Mouse (Mus musculus) lung, embryonic 16.5 days (tissue): ENCODE results near the gene Fam240a. TPM values are rescaled to one million over a fixed set of nuclear protein-coding genes. Genes with fewer than 3 reads are reported as not detected.

Experiments
- ATAC-seq: fragments of 200-750 bp; cut with Nextera tagmentation; 2 replicates; pipeline ENCODE4 v1.8.0; 2017; ENCODE audit warnings: low read depth, mild to moderate bottlenecking, moderate library complexity
- H3K27ac ChIP-seq: fragments of 300-500 bp; sonication (generic); 2 replicates; pipeline ENCODE4 v1.5.1; 2014; ENCODE audit warnings: mild to moderate bottlenecking, control low read depth, low read length
- H3K27me3 ChIP-seq: fragments of 300-500 bp; sonication (generic); 2 replicates; pipeline ENCODE4 v1.6.1; 2014; ENCODE audit warnings: low read depth, low read length, mixed read lengths; ENCODE audit not compliant: control insufficient read depth, insufficient read depth
- H3K36me3 ChIP-seq: fragments of 300-500 bp; sonication (generic); 2 replicates; pipeline ENCODE4 v1.6.1; 2014; ENCODE audit warnings: low read length; ENCODE audit not compliant: control insufficient read depth, insufficient read depth
- H3K4me1 ChIP-seq: fragments of 300-500 bp; sonication (generic); replicated peaks from 2 replicates; pipeline ENCODE4 v1.6.1; 2014; ENCODE audit warnings: low read length, mixed read lengths; ENCODE audit not compliant: control insufficient read depth, insufficient read depth
- H3K4me2 ChIP-seq: fragments of 300-500 bp; sonication (generic); 2 replicates; pipeline ENCODE4 v1.6.1; 2014; ENCODE audit warnings: low read depth, low read length, control low read depth
- H3K4me3 ChIP-seq: fragments of 300-500 bp; sonication (generic); 2 replicates; pipeline ENCODE4 v1.5.1; 2014; ENCODE audit warnings: mild to moderate bottlenecking, low read length, control low read depth
- H3K9ac ChIP-seq: fragments of 300-500 bp; sonication (generic); 2 replicates; pipeline ENCODE4 v1.6.1; 2014; ENCODE audit warnings: low read length, control low read depth
- H3K9me3 ChIP-seq: fragments of 300-500 bp; sonication (generic); 2 replicates; pipeline ENCODE4 v1.6.1; 2016; ENCODE audit warnings: low read length; ENCODE audit not compliant: control insufficient read depth
- whole genome bisulfite sequencing: fragments of 180-500 bp; shearing (Covaris S2); extraction: QIAGEN DNeasy Blood & Tissue Kit; methylation state at CpG from one replicate; pipeline ENCODE4 v1.1.7; 2014; 5-methylcytosine and 5-hydroxymethylcytosine counted together
- polyA plus RNA-seq: library from polyadenylated mRNA; unstranded; fragments of >200 nt; fragmentation: Nextera tagmentation; extraction: Ambion mirVana; gene quantifications from 2 replicates; pipeline ENCODE4 v1.2.1, GENCODE M21; 2015

The Fam240a gene
- not detected in 2 replicates for polyA plus RNA-seq

DNA sequence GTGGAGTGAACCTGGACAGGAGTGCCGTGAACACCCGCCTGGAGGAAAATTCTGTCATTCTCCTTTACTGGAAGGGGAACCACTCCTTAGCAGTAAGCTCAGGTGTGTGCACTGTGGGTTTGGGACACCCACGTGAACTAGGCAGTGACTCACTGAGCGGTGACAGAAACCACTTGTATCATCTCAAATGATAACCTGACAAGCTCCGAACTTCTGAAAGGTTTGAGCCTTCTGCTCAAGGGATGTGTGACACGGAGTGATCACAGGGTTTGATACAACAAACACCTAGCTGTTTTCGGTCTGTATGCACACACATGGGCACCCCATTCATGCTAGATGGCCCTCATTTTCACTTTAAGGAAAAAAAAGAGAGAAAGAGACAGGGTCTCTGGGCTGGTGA lies at the start of gene Fam240a:
Fam240a (minus strand) TSS at position 76 of the 400 bp plus-strand sequence.
- H3K36me3 ChIP-seq, result no peaks in the 10 kb centered on the region
- no peak within 1 kb of the TSS for H3K4me2 ChIP-seq
- no peak for ATAC-seq
- H3K9me3 ChIP-seq, result no peaks in the 10 kb centered on the region
- no peak within 1 kb of the TSS for H3K4me3 ChIP-seq
- H3K9ac ChIP-seq, result no peak within 1 kb of the TSS
- 82% methylated on average over 7 of the region's 7 CpGs for WGBS
- H3K27me3 ChIP-seq, result no peaks in the 10 kb centered on the region
- H3K27ac ChIP-seq, result no peak within 1 kb of the TSS
- no peaks in the 10 kb centered on the region for H3K4me1 ChIP-seq

GRCm38 (mm10) chr9:110965910-110966231 lies 49.2 kb upstream of the Fam240a start:
- H3K9ac ChIP-seq, result no peak overlapping the region
- H3K36me3 ChIP-seq, result no peaks in the 10 kb centered on the region
- H3K4me1 ChIP-seq, result no peaks in the 10 kb centered on the region
- no peak overlapping the region for H3K4me2 ChIP-seq
- H3K4me3 ChIP-seq, result no peak overlapping the region
- WGBS, result 65% methylated on average over 2 of the region's 2 CpGs
- no peak for ATAC-seq
- no peaks in the 10 kb centered on the region for H3K27me3 ChIP-seq
- no peak overlapping the region for H3K27ac ChIP-seq
- no peaks in the 10 kb centered on the region for H3K9me3 ChIP-seq

GRCm38 (mm10) chr9:110965062-110965909 lies 48.6 kb upstream of the Fam240a start:
- 85% methylated on average over 22 of the region's 22 CpGs for WGBS
- H3K27ac ChIP-seq, result no peak overlapping the region
- H3K9ac ChIP-seq, result no peak overlapping the region
- H3K4me1 ChIP-seq, result no peaks in the 10 kb centered on the region
- no peaks in the 10 kb centered on the region for H3K36me3 ChIP-seq
- no peaks in the 10 kb centered on the region for H3K27me3 ChIP-seq
- H3K4me3 ChIP-seq, result no peak overlapping the region
- ATAC-seq, result no peak
- no peaks in the 10 kb centered on the region for H3K9me3 ChIP-seq
- no peak overlapping the region for H3K4me2 ChIP-seq

DNA sequence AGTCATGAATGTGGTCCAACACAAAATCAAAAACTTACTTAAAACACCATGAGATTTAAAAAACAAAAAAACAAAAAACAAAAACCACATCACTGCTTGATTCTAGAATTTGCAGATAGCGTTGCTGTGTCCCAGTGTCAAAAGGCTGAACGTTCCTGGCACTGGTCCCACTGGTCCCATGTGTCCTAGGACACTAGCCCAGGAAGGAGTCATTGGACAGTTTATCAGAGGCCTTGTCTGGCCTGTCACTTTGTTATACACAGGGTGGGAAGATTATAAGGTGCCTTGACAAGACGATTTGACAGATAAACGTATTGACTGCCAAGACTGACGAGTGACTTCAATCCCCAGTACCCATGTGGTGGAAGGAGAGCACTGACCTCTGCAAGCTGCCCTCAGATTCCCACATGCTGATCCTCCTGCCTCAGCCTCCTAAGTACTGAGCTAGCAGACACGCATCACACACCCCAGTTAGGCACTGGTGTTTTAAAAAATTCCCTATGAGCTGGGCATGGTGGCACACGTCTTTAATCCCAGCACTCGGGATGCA lies 47.0 kb upstream of the Fam240a start:
- Histone ChIP-seq H3K9me3 (no peaks in the 10 kb centered on the region), H3K36me3 (no peaks in the 10 kb centered on the region), H3K27ac (no peak overlapping the region), H3K4me1 (no peaks in the 10 kb centered on the region), H3K27me3 (no peaks in the 10 kb centered on the region), H3K4me3 (no peak overlapping the region), H3K4me2 (no peak overlapping the region), H3K9ac (no peak overlapping the region)
- 71% methylated on average over 8 of the region's 8 CpGs for WGBS
- ATAC-seq, result no peak

DNA sequence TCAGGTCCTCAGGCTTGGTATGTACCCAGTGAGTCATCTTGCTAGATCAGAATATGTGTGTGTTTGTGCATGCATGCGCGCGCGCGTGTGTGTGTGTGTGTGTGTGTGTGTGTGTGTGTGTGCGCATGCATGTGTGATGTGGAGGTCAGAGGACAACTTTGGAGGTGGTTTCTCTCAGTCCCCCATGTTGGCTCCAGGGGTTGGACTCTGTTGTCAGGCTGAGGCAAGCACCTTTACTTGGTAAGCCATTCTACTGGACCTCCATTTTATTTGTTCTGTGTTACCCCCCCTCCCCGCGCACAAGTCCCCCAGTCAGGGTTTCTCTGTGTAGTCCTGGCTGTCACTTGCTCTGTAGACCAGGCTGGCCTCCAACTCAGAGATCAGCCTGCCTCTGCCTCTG lies 44.7 kb upstream of the Fam240a start:
- over 99% methylated on average over 8 of the region's 8 CpGs for WGBS
- H3K4me3 ChIP-seq, result no peak overlapping the region
- H3K27me3 ChIP-seq, result no peaks in the 10 kb centered on the region
- H3K9me3 ChIP-seq, result no peaks in the 10 kb centered on the region
- H3K9ac ChIP-seq, result no peak overlapping the region
- no peaks in the 10 kb centered on the region for H3K4me1 ChIP-seq
- no peak overlapping the region for H3K4me2 ChIP-seq
- no peak for ATAC-seq
- H3K27ac ChIP-seq, result no peak overlapping the region
- no peaks in the 10 kb centered on the region for H3K36me3 ChIP-seq

DNA sequence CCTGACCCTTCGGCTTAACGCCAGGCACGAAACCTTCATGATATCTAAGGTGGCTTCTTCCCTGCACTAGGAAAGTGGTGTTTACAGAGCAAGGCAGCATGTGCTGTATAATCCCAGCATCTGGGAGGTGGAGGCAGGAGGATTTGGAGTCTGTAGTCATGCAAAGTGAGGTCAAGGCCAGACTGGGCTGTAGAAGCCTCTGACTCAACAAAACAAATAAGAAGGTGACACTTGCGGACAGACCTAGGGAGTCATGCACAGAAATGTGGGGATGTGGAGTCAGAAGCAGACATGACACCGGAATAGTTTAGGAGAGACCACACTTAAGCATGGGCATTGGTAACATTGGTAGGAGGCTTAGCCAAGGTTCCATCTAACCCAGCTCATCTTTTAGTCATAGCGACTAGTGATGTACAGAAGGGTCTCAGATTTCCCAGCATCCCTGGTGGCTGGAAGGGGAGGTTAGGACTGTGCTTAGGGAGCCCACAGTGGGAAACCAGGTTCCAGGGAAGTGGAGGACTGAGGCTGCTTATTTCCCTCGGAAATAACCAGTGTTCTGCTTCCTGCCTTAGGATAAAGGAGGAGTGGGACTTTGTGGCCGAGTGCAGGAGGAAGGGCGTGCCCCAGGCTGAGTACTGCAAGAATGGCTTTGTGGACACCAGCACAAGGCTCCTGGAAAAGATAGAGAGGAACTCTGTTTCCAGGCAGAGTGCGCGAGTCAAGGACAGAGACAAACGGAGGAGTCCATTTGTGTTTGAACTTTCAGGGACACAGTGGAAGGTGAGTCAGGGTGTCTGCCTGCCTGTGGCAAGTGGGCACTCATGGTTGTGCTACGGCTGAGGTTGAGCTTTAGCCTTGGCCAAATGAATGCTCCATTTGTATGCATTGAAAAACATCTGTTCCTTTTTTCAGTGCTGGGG lies 43.8 kb upstream of the Fam240a start:
- H3K4me3 ChIP-seq, result no peak overlapping the region
- H3K9me3 ChIP-seq, result no peaks in the 10 kb centered on the region
- H3K4me2 ChIP-seq, result no peak overlapping the region
- 76% methylated on average over 13 of the region's 13 CpGs for WGBS
- H3K9ac ChIP-seq, result no peak overlapping the region
- no peak overlapping the region for H3K27ac ChIP-seq
- peak; percentile 28; the same call in 1 of the 2 replicates for ATAC-seq
- H3K36me3 ChIP-seq, result no peaks in the 10 kb centered on the region
- no peaks in the 10 kb centered on the region for H3K4me1 ChIP-seq
- no peaks in the 10 kb centered on the region; the same call in 1 of the 2 replicates for H3K27me3 ChIP-seq

DNA sequence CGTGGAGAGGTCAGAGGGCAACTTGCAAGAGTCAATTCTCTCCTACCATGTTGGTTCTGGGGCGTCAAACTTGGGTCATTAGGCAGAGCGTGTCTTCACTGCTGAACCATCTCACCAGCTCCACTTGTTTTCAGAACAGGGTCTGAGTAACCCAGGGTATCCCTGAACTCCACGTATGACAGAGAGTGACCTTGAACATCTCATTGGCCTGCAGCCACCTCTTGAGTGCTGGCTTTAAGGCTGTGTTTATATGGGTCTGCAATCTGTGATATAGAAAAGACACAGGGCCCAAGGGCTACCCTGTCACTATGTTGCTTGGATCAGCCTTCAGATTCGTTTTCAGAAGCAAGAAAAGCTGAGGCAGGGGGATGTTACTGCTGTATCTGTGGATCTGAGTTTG lies 43.0 kb upstream of the Fam240a start:
- Histone ChIP-seq H3K4me3 (no peak overlapping the region), H3K9me3 (no peaks in the 10 kb centered on the region), H3K27ac (no peak overlapping the region), H3K9ac (no peak overlapping the region), H3K4me1 (no peaks in the 10 kb centered on the region), H3K4me2 (no peak overlapping the region), H3K36me3 (no peaks in the 10 kb centered on the region), H3K27me3 (peaks cover 6% of the 10 kb centered on the region)
- ATAC-seq, result no peak
- 70% methylated on average over 5 of the region's 5 CpGs for WGBS

DNA sequence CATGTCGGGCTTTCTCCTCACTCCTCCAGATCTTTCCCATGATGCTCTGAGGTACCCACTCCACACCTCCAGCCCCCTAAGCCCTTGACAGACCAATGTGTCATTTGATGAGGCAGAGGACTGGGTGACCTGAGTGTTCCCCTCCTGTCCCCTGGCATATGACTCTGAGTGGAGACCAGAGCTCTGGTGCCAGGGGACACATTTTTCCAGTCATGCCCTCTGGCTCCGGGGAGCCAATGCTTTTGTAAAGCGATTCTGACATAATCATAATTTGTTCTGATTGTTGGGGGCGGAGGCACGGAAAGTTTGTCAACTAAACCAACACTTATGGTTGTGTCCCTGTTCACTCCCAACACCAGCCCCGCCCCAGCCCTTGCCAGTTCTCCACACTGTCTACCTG lies 39.3 kb upstream of the Fam240a start:
- Histone ChIP-seq H3K4me1 (no peaks in the 10 kb centered on the region), H3K27ac (no peak overlapping the region), H3K9me3 (no peaks in the 10 kb centered on the region), H3K27me3 (peaks cover 21% of the 10 kb centered on the region), H3K36me3 (no peaks in the 10 kb centered on the region), H3K4me2 (no peak overlapping the region), H3K4me3 (no peak overlapping the region), H3K9ac (no peak overlapping the region)
- no peak for ATAC-seq
- 76% methylated on average over 6 of the region's 6 CpGs for WGBS
